Mouse (Mus musculus): ENCODE results near the gene Gpd1l.

Gpd1l gene

GRCm38 (mm10) chr9:114936687-114937086, 2.9 kb upstream of the Gpd1l start:
- CTCF ChIA-PET: interaction anchor here in 2 of 4 experiments (0.8 to 1.2 kb wide), 3 partner anchors 11 to 27 kb away, joined by 3 to 4 read pairs (median 3); no protein-coding TSS in a partner anchor
- POLR2A ChIA-PET: interaction anchor here in 1 of 4 experiments (0.6 kb wide), 1 partner anchor 15 kb away, joined by 3 read pairs; no protein-coding TSS in a partner anchor

- ChIA-PET POLR2A (interaction anchor here in 3 of 4 experiments (0.9 to 2.0 kb wide), 7 partner anchors 10 to 296 kb away, joined by 3 to 8 read pairs (median 4); partner anchors contain the start of genes Cmtm6 (in 1 of the 3), Cnot10 (in 1 of the 3) and Osbpl10 (in 1 of the 3)), CTCF (interaction anchor here in 3 of 4 experiments (0.7 to 1.7 kb wide), 3 partner anchors 15 to 161 kb away, joined by 4 to 12 read pairs (median 7); no protein-coding TSS in a partner anchor)
Observed at GRCm38 (mm10) chr9:114935321-114935720, 1.5 kb upstream of the Gpd1l start.

GRCm38 (mm10) chr9:114934231-114934630, 444 bp upstream of the Gpd1l start:
- CTCF ChIA-PET: interaction anchor here (0.6 to 1.8 kb wide), 12 partner anchors 9 to 884 kb away, joined by 3 to 7 read pairs (median 4); partner anchors contain the start of gene Cmtm8 (in 1 of the 4)
- POLR2A ChIA-PET: interaction anchor here in 3 of 4 experiments (0.5 to 2.3 kb wide), 22 partner anchors 9 to 376 kb away, joined by 3 to 13 read pairs (median 4); partner anchors contain the start of genes Cmtm6 (in 1 of the 3), Cmtm8 (in 1 of the 3), Cnot10 (in 1 of the 3) and Osbpl10 (in 1 of the 3)

- CTCF ChIA-PET: interaction anchor here in 1 of 4 experiments (1.3 to 1.8 kb wide), 2 partner anchors 22 to 24 kb away, joined by 3 to 4 read pairs; no protein-coding TSS in a partner anchor
- POLR2A ChIA-PET: interaction anchor here in 3 of 4 experiments (0.5 to 2.3 kb wide), 17 partner anchors 17 to 377 kb away, joined by 3 to 13 read pairs (median 4); partner anchors contain the start of genes Cmtm8 (in 1 of the 3), Cnot10 (in 1 of the 3), Osbpl10 (in 1 of the 3) and Stt3b (in 1 of the 3)
Observed at GRCm38 (mm10) chr9:114933037-114933722, 607 bp downstream of the Gpd1l start.

- ChIA-PET POLR2A (interaction anchor here in 3 of 4 experiments (0.6 to 2.3 kb wide), 9 partner anchors 21 to 348 kb away, joined by 3 to 9 read pairs (median 4); no protein-coding TSS in a partner anchor), CTCF (interaction anchor here in 1 of 4 experiments (1.3 kb wide), 1 partner anchor 24 kb away, joined by 3 read pairs; no protein-coding TSS in a partner anchor)
Observed at GRCm38 (mm10) chr9:114932607-114933006, 1.2 kb downstream of the Gpd1l start.

- ChIA-PET CTCF (interaction anchor here in 1 of 4 experiments (1.2 kb wide), 1 partner anchor 17 kb away, joined by 3 read pairs; no protein-coding TSS in a partner anchor), POLR2A (interaction anchor here in 1 of 4 experiments (0.7 kb wide), 1 partner anchor 279 kb away, joined by 3 read pairs; no protein-coding TSS in a partner anchor)
Observed at GRCm38 (mm10) chr9:114930464-114931090, 3.2 kb downstream of the Gpd1l start.

- POLR2A ChIA-PET: interaction anchor here in 3 of 4 experiments (0.6 to 1.3 kb wide), 3 partner anchors 8 to 85 kb away, joined by 3 to 4 read pairs (median 4); partner anchors contain the start of gene Gpd1l (in 1 of the 3)
- CTCF ChIA-PET: interaction anchor here in 2 of 4 experiments (0.5 to 2.2 kb wide), 3 partner anchors 9 to 15 kb away, joined by 3 to 7 read pairs (median 3); partner anchors contain the start of gene Gpd1l (in 1 of the 2)
Observed at GRCm38 (mm10) chr9:114925571-114925970, 8.2 kb downstream of the Gpd1l start.

- ChIA-PET POLR2A (interaction anchor here in 3 of 4 experiments (0.6 to 1.3 kb wide), 6 partner anchors 9 to 239 kb away, joined by 3 to 5 read pairs (median 4); partner anchors contain the start of genes Cmtm6 (in 1 of the 3), Gpd1l (in 1 of the 3) and Osbpl10 (in 1 of the 3)), CTCF (interaction anchor here in 2 of 4 experiments (1.4 to 2.2 kb wide), 2 partner anchors 9 to 11 kb away, joined by 3 to 7 read pairs; partner anchors contain the start of gene Gpd1l (in 1 of the 2))
Observed at GRCm38 (mm10) chr9:114925039-114925438, 8.7 kb downstream of the Gpd1l start.

- POLR2A ChIA-PET: interaction anchor here in 2 of 4 experiments (0.6 kb wide), 4 partner anchors 54 to 238 kb away, joined by 3 to 5 read pairs (median 3); partner anchors contain the start of genes Cmtm6 (in 1 of the 2) and Osbpl10 (in 1 of the 2)
- CTCF ChIA-PET: interaction anchor here in 2 of 4 experiments (1.4 to 2.2 kb wide), 2 partner anchors 10 to 11 kb away, joined by 3 to 7 read pairs; partner anchors contain the start of gene Gpd1l (in 1 of the 2)
Observed at GRCm38 (mm10) chr9:114924511-114924910, 9.3 kb downstream of the Gpd1l start.

GRCm38 (mm10) chr9:114922209-114922608, 11.6 kb downstream of the Gpd1l start:
- POLR2A ChIA-PET: interaction anchor here in 2 of 4 experiments (0.6 kb wide), 2 partner anchors 28 to 455 kb away, joined by 3 to 5 read pairs; no protein-coding TSS in a partner anchor
- CTCF ChIA-PET: no interaction called here

- POLR2A ChIA-PET: interaction anchor here in 2 of 4 experiments (0.6 to 1.2 kb wide), 2 partner anchors 16 to 455 kb away, joined by 3 to 5 read pairs; no protein-coding TSS in a partner anchor
- CTCF ChIA-PET: no interaction called here
Observed at GRCm38 (mm10) chr9:114921352-114922081, 12.3 kb downstream of the Gpd1l start.

GRCm38 (mm10) chr9:114920569-114920968, 13.2 kb downstream of the Gpd1l start:
- POLR2A ChIA-PET: interaction anchor here in 1 of 4 experiments (1.2 kb wide), 1 partner anchor 15 kb away, joined by 3 read pairs; no protein-coding TSS in a partner anchor
- CTCF ChIA-PET: interaction anchor here in 2 of 4 experiments (0.6 to 0.7 kb wide), 3 partner anchors 30 to 175 kb away, joined by 3 to 4 read pairs (median 3); no protein-coding TSS in a partner anchor

GRCm38 (mm10) chr9:114912680-114913649, 20.8 kb downstream of the Gpd1l start:
- CTCF ChIA-PET: interaction anchor here in 3 of 4 experiments (0.5 to 2.1 kb wide), 13 partner anchors 9 to 206 kb away, joined by 3 to 12 read pairs (median 3); no protein-coding TSS in a partner anchor
- POLR2A ChIA-PET: interaction anchor here in 1 of 4 experiments (1.4 kb wide), 1 partner anchor 16 kb away, joined by 3 read pairs; no protein-coding TSS in a partner anchor

- CTCF ChIA-PET: interaction anchor here in 1 of 4 experiments (0.6 kb wide), 1 partner anchor 27 kb away, joined by 6 read pairs; no protein-coding TSS in a partner anchor
- POLR2A ChIA-PET: interaction anchor here in 1 of 4 experiments (1.2 kb wide), 1 partner anchor 12 kb away, joined by 6 read pairs; no protein-coding TSS in a partner anchor
Observed at GRCm38 (mm10) chr9:114907509-114907908, 26.3 kb downstream of the Gpd1l start.

GRCm38 (mm10) chr9:114895919-114896318, 37.9 kb downstream of the Gpd1l start:
- ChIA-PET POLR2A (interaction anchor here in 1 of 4 experiments (0.6 kb wide), 1 partner anchor 95 kb away, joined by 3 read pairs; no protein-coding TSS in a partner anchor), CTCF (no interaction called here)

GRCm38 (mm10) chr9:114892974-114893373, 40.8 kb downstream of the Gpd1l start:
- ChIA-PET CTCF (no interaction called here), POLR2A (interaction anchor here in 1 of 4 experiments (0.6 kb wide), 1 partner anchor 11 kb away, joined by 7 read pairs; no protein-coding TSS in a partner anchor)
